Mouse (Mus musculus) adrenal gland, postnatal 36 days (tissue): ENCODE measurements at regions not wholly inside any gene's neighbourhood (a gene's known extent, or its start where the extent isn't known, plus 50 kb on each side); places are given as distances from the start of the nearest gene placed in this dataset.

Source experiments
- DNase-seq, 2 experiments: peaks; one replicate each; pipeline ENCODE4 v3.0.0; 2021; ENCODE audit warnings: mixed read lengths in 1 of 2

DNA sequence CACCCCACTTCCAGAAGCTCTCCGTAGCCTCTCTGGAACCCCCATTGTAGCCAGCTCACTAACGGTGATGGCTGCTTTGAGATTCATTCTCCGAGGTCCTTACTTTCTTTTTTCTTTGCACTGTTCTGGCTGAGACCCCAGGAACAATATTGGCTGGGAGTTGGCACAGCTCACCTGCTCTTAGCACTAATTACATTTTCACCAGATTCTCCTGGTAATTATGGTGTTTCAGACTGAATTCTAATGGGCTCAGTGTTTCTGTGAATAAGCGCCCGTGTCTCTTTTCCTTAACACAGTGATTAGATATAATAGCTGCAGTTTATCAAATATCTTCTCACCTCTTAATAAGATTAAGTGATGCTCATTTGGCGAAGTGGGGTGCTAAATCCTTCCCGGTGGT lies 509.2 kb upstream of the Adamts16 start:
- no peak for DNase-seq

GRCm38 (mm10) chr13:71342921-71343320 lies 501.3 kb upstream of the Adamts16 start:
- no peak for DNase-seq

GRCm38 (mm10) chr13:71338700-71339099 lies 497.1 kb upstream of the Adamts16 start:
- no peak for DNase-seq

- DNase-seq = no peak
These were observed 493.3 kb upstream of the Adamts16 start for GRCm38 (mm10) chr13:71334925-71335324.

DNA sequence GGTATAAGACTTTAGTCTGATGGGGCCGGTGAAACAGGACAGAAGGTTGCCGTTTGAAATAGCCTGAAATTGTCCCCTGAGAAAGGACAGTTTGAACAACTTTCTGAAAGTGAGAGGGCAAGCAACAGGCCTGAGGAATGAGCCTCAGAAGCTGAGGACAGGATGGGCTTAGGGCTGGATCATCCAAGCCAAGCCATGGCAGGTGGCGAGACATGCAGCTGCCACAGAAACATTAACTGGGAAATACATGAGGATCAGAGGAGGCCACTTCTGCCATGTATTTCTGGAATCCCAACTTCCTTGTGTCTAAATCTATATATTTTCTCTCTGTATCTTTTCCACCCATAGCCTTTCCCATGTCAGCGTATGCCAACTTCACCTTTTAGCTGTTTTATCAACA lies 491.5 kb upstream of the Adamts16 start:
- no peak for DNase-seq

GRCm38 (mm10) chr13:71330321-71330720 lies 488.7 kb upstream of the Adamts16 start:
- no peak for DNase-seq

- no peak for DNase-seq
These were observed 486.5 kb upstream of the Adamts16 start for GRCm38 (mm10) chr13:71327802-71328753.

DNA sequence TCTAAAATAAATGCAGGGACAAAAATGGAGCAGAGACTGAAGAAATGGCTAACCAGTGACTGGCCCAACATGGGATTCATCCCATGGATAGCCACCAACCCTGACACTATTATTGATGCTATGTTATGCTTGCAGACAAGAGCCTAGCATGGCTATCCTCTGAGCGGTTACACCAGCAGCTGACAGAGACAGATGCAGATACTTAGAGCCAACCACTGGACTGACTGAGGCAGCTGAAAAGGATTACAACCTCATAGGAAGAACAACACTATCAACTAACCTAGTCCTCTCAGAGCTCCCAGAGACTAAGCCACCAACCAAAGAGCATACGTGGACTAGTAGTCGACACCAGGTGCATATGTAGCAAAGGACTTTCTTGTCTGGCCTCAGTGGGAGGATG lies 478.9 kb upstream of the Adamts16 start:
- DNase-seq = no peak

DNA sequence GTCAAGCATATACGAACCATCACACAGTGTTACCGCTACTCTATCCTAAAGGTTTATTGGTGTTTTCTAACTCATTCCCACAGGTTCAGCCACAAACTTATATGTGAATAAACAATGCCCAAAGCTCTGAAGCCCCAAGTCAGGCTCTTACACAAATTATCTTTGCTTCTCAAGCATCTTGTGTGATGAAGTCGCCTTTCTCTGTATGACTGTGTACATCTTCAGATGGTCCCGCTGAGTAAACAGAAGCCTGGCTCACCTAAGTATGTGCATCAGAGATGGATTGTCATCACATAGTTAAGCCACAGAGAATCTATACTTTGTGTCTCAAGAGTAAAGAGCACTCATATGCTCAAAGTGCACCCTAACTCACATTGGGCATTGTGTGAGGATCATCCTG lies 462.3 kb upstream of the Adamts16 start:
- no peak for DNase-seq

DNA sequence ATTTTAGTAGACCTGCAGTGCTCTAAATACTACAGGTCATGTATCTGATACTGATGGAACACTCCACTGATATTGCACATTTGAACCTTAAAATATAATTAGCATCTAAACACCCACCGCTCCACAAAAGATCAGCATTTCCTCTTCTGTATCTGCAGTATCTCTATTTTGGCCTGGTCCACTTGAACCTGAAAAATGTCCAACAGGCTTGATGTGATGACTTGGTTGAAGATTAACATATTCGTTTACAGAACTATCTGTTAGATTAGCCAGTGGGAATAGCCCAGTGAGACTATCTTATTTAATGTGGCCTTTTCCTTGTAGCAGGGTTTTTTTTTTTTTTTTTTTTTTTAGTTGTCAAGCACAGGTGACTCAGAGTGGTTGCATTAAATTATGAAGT lies 434.4 kb upstream of the Adamts16 start:
- DNase-seq = no peak

DNA sequence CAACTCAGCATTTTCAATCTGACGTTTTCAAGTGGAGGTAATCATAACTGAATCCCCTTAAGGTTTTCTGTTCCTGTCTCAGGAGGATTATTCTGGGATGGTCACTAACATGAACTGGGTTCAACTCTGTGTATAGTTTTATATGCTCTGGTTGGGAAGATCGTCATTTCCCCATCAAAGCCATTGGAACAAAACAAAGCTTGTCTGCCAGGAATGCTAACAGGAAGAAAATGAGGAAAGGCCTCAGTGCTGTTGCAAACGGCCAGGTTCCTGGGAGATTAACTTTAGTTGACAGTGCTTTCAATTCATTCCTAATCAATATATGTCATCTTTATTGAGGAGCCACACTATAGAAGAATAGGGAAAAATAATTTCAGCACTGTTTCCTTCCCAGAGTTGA lies 432.5 kb upstream of the Adamts16 start:
- no peak for DNase-seq

GRCm38 (mm10) chr13:71273485-71273884 lies 431.9 kb upstream of the Adamts16 start:
- DNase-seq = peak in 1 of 2 experiments; percentile 14

GRCm38 (mm10) chr13:71273067-71273466 lies 431.5 kb upstream of the Adamts16 start:
- no peak for DNase-seq

DNA sequence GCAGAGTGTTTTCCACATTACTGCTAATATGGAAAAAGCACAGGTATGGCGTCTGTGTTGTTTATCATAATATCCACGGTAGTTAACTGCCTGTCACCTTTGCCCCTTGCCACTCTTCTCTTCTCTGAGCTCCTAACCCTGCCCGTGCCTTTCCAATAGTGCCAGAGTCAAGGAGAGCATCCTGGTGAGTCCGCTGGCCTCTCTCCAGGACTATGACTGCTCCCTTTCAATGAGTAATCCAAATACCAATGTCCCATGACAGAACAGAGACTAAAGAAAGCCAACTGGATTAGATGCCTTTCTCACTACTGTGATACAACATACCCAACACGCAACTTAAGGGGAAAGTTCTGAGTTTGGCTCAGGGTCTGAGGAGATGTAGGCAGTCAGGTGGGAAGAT lies 430.8 kb upstream of the Adamts16 start:
- peak; percentile 66 to 71 for DNase-seq

DNA sequence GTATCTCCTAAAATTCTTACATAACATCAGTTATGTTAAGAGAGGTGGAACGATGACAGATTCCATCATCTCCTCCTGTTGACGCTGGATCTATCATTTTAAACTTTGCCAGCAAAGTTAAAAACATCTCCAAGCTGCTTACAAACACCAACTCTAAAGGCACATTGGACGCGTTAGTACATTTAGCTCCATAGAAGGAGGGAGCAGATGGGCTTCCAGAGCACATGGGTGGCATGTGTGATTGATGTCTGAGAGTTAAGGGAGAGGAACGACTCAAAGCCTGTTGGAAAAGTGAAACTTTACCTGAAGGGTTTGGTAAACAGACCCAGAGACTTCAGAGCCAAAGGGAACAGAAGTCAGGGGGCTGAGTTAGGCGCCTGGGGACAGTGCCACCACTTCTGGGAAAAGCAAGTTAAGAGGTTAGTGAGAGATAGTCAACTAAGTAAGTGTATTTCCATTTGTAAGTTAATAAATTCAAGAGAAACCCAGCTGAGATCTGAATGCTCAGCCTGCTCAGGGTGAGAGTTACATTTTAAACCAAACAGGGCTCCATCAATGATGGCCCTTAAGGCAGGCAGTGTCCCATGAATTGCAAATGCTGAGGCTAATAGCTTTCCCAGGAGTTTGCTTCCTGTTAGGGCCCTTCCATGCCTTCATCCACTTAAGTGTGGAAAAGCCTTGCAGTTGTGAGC lies 430.3 kb upstream of the Adamts16 start:
- no peak for DNase-seq

DNA sequence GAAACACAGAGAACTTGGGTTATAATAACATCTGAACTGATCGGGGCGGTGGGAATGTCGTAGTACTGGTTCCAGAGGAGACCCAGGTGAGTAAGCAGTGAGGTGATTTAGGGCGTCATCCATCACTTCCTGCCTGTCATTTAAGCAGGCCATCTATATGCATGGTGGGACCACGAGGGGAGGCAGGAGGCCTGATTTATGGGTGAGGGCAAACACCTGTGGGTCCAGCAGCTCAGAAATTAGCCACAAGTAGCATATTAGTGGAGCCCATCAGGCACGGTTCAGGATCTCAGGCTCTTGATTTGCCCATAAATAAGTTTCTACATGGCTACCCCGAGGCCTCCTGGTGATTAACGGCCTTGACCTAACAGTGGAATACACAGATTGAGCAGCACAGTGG lies 428.8 kb upstream of the Adamts16 start:
- no peak for DNase-seq

GRCm38 (mm10) chr13:71269496-71269895 lies 427.9 kb upstream of the Adamts16 start:
- no peak for DNase-seq

- no peak for DNase-seq
These were observed 421.8 kb upstream of the Adamts16 start for GRCm38 (mm10) chr13:71263315-71263878.

DNA sequence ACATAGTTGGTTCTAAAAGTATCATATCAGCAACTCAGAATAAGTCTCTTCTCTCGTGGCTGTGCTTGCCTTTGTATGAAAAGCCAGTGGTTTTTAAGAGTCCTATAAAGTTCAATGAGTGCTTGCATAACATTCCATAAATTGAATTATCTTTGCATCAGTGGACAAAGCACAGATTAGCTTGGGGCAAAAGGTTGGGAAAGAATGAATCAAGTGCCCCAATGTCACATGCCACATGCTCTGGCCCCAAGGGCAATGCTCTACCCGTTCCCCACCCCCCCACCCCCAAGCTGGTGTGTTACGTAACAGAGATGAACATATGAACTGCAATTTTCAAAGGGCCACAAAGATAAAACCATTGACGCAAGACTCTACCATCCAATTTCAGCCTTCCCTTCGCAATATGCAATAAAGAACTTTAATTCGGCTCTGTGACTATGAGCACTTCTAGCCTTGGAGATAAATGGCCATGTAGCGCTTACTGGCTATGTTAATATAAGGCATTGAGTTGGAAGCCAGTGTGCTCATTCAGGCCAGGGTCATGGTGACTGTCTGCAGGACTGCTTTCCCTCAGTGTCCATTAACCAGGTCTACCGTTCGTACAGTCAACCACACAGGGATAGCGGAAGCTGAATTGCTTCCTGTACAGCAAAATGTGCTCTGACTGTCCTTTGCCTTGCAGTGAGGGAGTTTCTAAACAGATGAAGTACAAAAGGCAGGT lies 421.1 kb upstream of the Adamts16 start:
- DNase-seq = peak; percentile 12 to 44

GRCm38 (mm10) chr13:71254016-71254415 lies 412.4 kb upstream of the Adamts16 start:
- peak in 1 of 2 experiments; percentile 27 for DNase-seq

- peak; percentile 71 to 73 for DNase-seq
These were observed 406.8 kb upstream of the Adamts16 start for GRCm38 (mm10) chr13:71248261-71249031.

GRCm38 (mm10) chr13:71247241-71247640 lies 405.6 kb upstream of the Adamts16 start:
- DNase-seq = no peak
